Mouse (Mus musculus): ENCODE results near the gene Sc5d. TPM values are rescaled to one million over a fixed set of nuclear protein-coding genes. Genes with fewer than 3 reads are reported as not detected.

The Sc5d gene
- polyA plus RNA-seq (2012; rRNA removed) = 39.5 and 77.7 TPM in 2 replicates

DNA sequence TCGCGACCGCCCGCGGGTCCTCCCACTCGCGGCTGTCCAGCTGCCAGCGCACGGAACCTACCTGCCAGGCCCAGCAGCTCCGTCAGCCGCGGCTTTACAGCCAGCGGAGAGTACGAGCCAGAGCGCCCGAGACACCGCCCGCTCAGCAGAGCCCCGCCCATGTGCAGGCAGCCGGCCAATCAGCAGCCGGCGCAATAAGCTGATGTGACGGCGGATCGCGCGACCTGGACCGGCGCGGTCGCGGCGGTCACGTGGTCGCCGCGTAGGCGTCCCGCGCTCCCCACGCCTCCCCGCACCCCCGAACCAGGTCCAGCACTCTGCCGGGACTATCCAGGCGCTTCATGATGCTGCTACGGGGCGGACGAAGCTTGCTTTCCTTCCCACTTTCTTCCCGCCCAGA lies at the start of gene Sc5d:
Gene Sc5d (minus strand): TSS at position 112 of the 400 bp plus-strand sequence.

Other genes with a start within 250 kb of the Sc5d start
- gene Sorl1, start 140.0 kb downstream of the Sc5d start, polyA plus RNA-seq (2012; rRNA removed) = 13.8 and 18.6 TPM in 2 replicates
- gene Tecta, start 135.7 kb upstream of the Sc5d start, polyA plus RNA-seq (2012; rRNA removed) = 0.33 and 0.46 TPM in 2 replicates
- 9.3 and 9.5 TPM in 2 replicates for gene Tbcel, start 243.6 kb upstream of the Sc5d start, polyA plus RNA-seq (2012; rRNA removed)

Data from ovary, adult 2 months (tissue).